Mouse (Mus musculus) c-Kit-negative CD71-positive TER-119-positive erythroid progenitor cells, embryonic 14.5 days (primary cell): Measurements from ENCODE around the gene Asprv1.

ENCODE experiments used
- DNase-seq: peaks from one replicate; pipeline ENCODE4 v3.0.0-alpha.2; 2013; ENCODE audit warnings: low read depth, low spot score

The Asprv1 gene

DNA sequence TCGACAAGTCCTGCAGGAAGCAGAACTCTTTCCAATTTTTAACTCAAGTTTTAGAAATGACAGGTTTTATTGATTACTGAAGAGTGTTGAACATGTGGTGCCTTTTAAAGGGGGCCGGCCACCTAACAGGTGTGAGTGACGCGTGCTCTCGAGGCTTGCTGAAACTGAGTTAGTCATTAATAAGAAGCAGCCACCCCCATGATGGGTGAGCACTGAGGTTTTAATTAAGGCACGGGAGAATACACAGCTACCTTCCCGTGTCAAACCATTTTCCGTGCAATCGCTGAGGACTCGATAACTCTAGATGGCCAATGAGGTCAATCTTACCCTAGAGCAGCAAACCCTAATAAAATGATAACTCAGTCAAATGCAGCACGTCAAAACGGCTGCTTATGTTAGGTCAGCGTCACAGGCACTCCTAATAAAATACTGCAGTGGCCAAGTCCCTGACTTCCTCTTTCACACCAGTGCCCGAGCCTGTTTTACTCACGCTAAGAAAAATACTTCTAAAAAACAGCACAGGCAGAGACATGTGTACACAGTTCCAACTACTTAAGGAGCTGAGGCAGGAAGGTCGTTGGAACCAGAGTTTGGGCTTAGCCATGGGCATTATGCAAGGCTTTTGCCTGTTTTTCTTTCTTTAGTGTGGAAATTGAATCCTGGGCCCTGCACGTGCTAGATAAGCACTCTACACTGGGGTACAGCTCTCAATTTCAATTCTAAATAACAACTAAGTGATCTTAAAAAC, 37.8 kb downstream of the Asprv1 start:
- no peak for DNase-seq

GRCm38 (mm10) chr6:86667061-86667460, 39.1 kb downstream of the Asprv1 start:
- no peak for DNase-seq

- DNase-seq = no peak
Observed at GRCm38 (mm10) chr6:86668580-86669239, 40.7 kb downstream of the Asprv1 start, which contains the start of gene Mxd1. TSS of gene Mxd1 (minus strand) at chr6:86669161.

DNA sequence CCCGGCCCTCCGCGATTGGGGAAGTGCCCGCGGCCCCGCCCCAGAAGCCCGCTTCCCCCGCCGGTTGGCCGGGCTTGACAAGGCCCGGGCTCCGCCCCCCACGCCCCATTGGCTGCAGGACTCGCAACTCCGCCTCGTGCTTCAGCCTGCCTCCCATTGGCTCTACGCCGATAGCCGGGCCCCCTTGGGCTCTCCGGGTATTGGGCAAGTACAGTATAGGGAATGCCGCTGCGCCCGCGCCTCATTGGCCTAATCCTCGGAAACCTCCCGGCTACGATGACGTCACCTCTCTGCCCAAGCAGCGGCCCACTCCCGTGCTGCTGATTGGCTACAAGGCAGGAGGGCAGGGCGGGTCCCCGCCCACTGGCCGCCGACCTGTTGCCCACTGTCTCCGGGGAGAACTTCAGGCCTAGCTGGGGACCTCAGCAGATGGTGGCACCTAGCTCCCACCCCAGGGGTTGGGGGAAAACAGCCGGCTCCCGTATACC, 41.3 kb downstream of the Asprv1 start:
- peak; percentile 99 for DNase-seq

- DNase-seq = peak; percentile 77
Observed at GRCm38 (mm10) chr6:86670873-86671272, 42.9 kb downstream of the Asprv1 start.

- DNase-seq = no peak
Observed at GRCm38 (mm10) chr6:86678341-86678740, 50.4 kb downstream of the Asprv1 start.
